Mouse (Mus musculus) heart, adult 9 months (tissue): ENCODE measurements at regions not wholly inside any gene's neighbourhood (a gene's known extent, or its start where the extent isn't known, plus 50 kb on each side); places are given as distances from the start of the nearest gene placed in this dataset.
"Not testable (repeated sequence)": the region's sequence is repeated elsewhere in the genome, so short reads cannot be mapped to it uniquely, and the experiment has no call there.

Experiments
- DNase-seq, 2 experiments: peaks; one replicate each; pipeline ENCODE4 v3.0.0; 2022; ENCODE audit warnings: low spot score in 2 of 2

- DNase-seq = no peak
Measured at GRCm38 (mm10) chr6:140816359-140816758, 87.3 kb downstream of the Gm11077 start.

GRCm38 (mm10) chr6:140816831-140817230, 87.7 kb downstream of the Gm11077 start:
- no peak for DNase-seq

- DNase-seq = no peak
Measured at GRCm38 (mm10) chr6:140819451-140819878, 90.4 kb downstream of the Gm11077 start.

GRCm38 (mm10) chr6:140826522-140826921, 97.4 kb downstream of the Gm11077 start:
- no peak for DNase-seq

GRCm38 (mm10) chr6:140827651-140828050, 98.6 kb downstream of the Gm11077 start:
- DNase-seq = no peak

- DNase-seq = no peak
Measured at GRCm38 (mm10) chr6:140843292-140843991, 114.4 kb downstream of the Gm11077 start.

- no peak for DNase-seq
Measured at GRCm38 (mm10) chr6:140847165-140847564, 118.1 kb downstream of the Gm11077 start.

GRCm38 (mm10) chr6:140852420-140852819, 123.3 kb downstream of the Gm11077 start:
- no peak for DNase-seq

- DNase-seq = peak; percentile 16 to 52
Measured at GRCm38 (mm10) chr6:140853508-140853907, 124.4 kb downstream of the Gm11077 start.

GRCm38 (mm10) chr6:140854691-140855090, 125.6 kb downstream of the Gm11077 start:
- DNase-seq = no peak

- no peak for DNase-seq
Measured at GRCm38 (mm10) chr6:140856468-140857117, 127.5 kb downstream of the Gm11077 start.

GRCm38 (mm10) chr6:140857118-140857746, 128.1 kb downstream of the Gm11077 start:
- no peak for DNase-seq

GRCm38 (mm10) chr6:140869523-140869922, 140.4 kb downstream of the Gm11077 start:
- DNase-seq = not testable (repeated sequence)

- DNase-seq = no peak
Measured at GRCm38 (mm10) chr6:140874831-140875230, 145.7 kb downstream of the Gm11077 start.

- no peak for DNase-seq
Measured at GRCm38 (mm10) chr6:140883651-140884050, 154.6 kb downstream of the Gm11077 start.

GRCm38 (mm10) chr6:140888610-140889009, 159.5 kb downstream of the Gm11077 start:
- no peak for DNase-seq

GRCm38 (mm10) chr6:140890060-140890459, 161.0 kb downstream of the Gm11077 start:
- no peak for DNase-seq

GRCm38 (mm10) chr6:140890591-140890990, 161.5 kb downstream of the Gm11077 start:
- no peak for DNase-seq

GRCm38 (mm10) chr6:140894467-140894866, 165.4 kb downstream of the Gm11077 start:
- DNase-seq = no peak

- no peak for DNase-seq
Measured at GRCm38 (mm10) chr6:140895441-140895840, 166.4 kb downstream of the Gm11077 start.

- DNase-seq = no peak
Measured at GRCm38 (mm10) chr6:140897111-140897510, 168.0 kb downstream of the Gm11077 start.

GRCm38 (mm10) chr6:140924319-140924981, 195.4 kb downstream of the Gm11077 start:
- DNase-seq = peak in 1 of 2 experiments; percentile 22
